Mouse (Mus musculus) cortical plate, adult 2 months (tissue): ENCODE measurements at regions not wholly inside any gene's neighbourhood (a gene's known extent, or its start where the extent isn't known, plus 50 kb on each side); places are given as distances from the start of the nearest gene placed in this dataset.

Source experiments
- CTCF ChIP-seq: fragments of 200-500 bp; IDR thresholded peaks from 2 replicates; pipeline ENCODE4 v1.5.1; 2011; ENCODE audit warnings: mild to moderate bottlenecking, control low read depth, low read length; ENCODE audit not compliant: insufficient read depth; ENCODE audit errors: extremely low read depth
- POLR2A ChIP-seq: fragments of 200-500 bp; IDR thresholded peaks from 2 replicates; pipeline ENCODE4 v1.6.1; 2011; ENCODE audit warnings: mild to moderate bottlenecking, low read length, control low read depth; ENCODE audit not compliant: insufficient read depth; ENCODE audit errors: extremely low read depth

DNA sequence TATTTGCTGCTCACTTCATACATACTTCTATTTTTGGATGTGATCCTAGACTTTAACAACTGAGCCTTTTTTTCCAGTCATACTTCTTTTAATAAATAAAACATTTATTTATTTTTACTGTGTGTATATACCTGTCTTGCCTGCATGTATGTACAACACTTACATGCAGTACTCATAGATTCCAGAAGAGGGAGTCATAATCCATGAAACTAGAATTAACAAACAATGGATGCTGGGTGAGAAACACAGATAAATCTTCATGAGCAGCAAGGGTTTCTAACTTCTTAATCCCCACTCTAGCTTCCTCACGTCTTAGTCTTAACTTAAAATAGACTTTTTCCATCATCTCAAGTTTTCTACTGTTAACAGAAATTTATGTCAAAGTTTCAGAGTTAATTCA lies 1253.7 kb upstream of the Nr2f1 start:
- TF ChIP-seq CTCF (no peak), POLR2A (no peak)
